Mouse (Mus musculus) thymus, postnatal 4 days (tissue): ENCODE measurements around the gene Tada1.

ENCODE experiments used
- DNase-seq: peaks from one replicate; pipeline ENCODE4 v3.0.0; 2021

Tada1 gene

DNA sequence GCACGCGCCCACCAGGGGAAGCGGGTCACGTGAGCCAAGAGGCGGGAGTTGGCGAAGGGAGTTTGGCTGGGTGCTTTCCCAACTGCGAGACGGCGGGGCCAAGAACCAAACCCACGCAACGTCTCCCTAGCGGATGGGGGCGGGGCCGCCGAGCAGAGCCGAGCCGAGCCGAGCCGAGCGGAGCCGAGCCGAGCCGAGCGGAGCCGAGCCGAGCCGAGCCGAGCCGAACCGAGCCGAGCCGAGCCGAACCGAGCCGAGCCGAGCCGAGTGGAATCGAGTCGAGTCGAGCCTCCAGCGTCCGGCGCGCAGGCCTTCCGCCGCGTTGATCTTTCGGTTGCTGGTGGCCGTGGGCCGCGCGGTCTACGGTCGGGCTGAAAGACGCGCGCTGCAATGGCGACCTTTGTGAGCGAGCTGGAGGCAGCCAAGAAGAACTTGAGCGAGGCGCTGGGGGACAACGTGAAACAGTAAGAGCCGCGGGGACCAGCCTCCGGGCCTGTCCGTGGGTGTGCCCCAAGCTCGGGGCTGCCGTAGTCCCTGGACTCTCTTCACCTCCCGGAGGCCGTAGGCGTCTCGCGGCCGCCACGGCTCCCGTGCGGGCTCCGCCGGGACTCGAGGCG is at the start of gene Tada1:
Gene Tada1 (plus strand): TSS at position 85 of the 617 bp plus-strand sequence.
- DNase-seq, result peak; percentile 94

DNA sequence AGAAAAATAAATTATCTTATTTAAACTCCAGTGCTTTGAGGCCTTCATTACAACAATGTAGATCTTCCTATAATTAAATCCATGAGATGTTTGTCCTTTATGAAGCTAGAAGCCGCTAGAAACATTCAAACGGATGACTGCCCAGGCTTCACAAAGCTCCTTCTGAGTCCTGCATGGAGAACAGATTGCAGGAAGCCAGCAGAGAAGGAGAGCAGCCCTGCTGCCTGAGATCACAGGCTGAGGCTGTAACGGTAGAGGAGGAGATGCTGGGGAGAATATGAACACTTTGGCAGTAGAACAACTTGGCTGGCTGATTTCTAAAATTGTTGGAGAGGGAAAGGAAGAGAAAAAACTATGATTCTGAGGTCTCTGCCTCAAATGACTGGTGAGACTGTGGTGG is 48.1 kb upstream of the Tada1 start:
- DNase-seq, result no peak

DNA sequence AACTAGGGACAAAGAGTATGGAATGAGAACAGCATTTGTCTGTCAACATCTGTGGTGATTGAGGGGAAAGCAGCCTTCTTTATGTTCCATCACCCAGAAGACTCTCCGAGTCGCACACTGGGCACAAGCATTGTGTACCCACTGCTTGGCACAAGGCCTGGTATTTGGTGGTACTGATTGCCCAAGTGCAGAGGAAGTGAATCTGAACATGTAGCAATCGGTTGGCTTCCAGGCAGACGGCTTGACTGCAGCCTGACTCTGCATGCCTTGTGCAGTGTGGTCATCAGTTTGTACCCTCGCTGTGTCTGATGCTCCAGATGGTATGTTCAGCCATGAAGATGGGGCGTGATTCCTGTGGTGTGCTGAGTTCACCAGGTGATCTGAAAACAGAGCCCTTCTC is 39.8 kb upstream of the Tada1 start:
- DNase-seq, result no peak

DNA sequence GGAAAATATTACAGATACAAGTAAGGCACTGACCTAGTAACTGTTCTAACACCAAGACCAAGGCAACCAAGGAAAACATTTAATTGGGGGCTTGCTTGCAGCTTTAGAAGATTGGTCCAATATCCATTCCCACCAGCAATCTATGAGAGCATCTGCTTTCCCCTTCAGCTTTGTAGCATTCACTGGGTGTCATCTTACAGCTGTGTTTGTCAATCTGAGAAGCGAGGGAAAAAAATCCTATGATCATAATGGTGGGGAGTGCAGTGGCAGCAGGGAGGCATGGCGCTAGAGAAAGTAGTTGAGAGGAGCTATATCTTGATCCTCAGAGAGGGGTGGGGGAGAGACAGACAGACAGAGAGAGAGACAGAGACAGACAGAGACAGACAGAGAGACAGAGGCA is 36.8 kb upstream of the Tada1 start:
- DNase-seq, result no peak

DNA sequence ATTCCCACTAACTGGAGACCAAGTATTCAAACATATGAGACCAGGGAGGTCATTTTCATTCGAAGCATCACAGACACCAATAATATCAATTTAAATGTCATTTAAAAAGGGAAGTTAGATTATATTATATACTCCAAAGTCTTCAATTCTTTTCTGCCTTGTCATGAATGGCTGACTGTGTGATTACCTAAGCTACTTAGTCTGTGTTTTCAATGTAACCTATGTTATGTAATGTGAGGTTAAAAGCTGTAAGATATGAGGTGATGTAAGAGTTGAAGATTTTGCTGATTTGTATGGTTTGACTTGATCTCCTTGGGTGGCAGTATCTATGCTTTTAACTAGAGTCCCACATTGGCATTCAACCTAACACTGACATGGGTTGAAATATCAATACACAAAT is 36.4 kb upstream of the Tada1 start:
- no peak for DNase-seq

DNA sequence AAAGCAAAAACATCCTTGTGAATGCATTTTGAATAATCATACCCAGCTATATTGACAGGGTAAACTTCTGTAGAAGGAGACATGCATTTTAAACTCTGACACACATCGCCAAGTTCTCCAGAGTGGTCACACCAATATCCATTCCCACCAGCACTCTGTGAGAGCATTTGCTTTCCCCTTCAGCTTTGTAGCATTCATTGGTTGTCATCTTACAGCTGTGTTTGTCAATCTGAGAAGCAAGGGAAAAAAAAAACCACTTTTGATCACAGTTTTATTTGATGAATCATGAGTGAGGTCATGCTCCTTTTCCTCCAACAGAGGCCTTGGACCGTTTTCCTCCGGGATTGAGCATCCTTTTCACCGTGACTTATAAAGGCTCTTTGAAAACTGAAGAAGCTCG is 35.3 kb upstream of the Tada1 start:
- no peak for DNase-seq

DNA sequence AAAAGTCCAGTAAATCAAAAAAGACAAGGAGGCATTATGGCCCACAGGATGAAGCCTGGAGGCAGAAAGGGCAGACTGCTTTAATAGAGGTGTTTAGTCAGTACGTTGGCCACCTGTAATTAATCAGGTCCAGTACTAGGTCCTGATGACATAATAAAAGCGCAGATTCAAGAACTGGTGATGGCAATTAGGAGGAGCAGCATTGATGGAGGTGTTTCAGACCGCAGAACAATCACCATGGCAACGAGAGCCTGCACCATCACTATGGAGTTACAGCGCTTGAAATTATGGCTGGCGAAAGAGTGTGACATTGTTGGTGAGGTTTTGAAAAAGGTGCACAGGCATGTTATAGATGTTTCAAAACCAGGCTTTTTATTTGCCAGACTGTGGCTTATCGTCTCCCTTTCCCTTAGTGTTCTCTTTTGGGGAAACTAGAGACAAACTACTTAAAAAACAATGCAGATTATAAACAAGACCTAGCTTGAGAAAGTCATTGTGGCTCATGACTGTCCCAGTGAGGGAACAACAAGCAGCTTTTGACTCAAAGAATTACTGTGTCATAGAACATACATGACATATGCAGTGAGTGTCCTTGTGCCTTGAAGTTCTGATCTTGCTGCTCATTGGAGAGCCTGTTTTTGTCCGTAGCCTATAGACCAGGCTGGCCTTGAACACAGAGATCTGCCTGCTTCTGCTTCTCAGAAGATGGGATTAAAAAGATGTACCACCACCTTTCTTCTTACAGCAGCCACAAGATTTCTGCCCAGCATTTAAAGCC is 34.4 kb upstream of the Tada1 start:
- DNase-seq, result no peak

DNA sequence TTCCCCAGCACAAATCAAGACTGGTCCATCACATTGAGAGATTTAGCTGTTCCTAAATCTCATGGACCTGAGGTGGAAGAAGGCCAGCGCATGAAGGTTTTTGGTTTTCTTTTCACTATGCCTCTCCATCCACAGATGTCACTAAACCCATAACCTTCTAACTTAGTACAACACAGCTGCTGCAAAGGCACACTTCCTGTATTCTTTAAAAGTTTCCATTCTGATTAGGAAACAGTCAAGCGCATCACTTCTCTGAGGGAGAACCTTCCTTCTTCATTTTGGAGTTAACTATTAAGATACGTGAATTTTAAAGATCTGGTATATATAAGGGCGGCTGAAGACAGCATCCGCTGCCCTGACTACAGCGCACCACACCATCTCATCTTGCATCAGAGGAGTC is 33.3 kb upstream of the Tada1 start:
- no peak for DNase-seq

DNA sequence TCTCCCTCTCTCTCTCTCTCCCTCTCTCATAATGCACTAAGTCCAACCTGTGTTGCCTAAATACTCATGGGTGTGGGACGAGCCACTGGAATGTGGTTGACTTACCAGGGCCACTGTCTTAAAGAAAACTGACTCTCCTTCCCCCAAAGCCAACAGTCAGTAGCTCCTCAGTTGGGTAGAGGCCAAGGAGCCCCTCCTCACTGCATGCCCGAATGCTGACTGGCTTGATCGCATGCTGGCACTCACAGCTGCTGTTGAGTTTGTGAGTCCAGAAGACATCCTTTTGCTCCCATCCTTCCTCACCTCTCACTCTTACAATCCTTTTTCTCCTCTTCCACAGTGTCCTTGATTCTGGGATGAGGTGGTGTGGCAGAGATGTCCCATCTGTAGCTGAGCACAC is 32.0 kb upstream of the Tada1 start:
- DNase-seq, result no peak

DNA sequence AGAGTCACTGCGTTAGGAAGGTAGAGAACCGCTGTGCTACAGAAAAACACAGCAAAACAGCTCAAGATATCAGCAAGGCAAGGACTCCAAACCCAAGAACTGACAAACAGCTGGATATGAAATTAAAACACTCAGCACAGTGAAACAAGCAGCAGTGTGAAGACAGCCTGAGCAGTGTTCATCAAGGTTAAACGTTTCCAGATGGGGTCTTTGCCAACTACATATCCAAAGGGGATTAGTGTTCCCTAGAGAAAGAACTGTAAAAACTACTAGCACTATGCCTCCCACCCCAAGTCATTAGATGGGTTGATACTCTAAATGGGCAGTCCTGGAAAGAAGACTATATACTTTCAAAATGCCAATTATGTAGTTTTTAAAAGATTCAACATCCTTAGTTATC is 29.6 kb upstream of the Tada1 start:
- DNase-seq, result no peak

DNA sequence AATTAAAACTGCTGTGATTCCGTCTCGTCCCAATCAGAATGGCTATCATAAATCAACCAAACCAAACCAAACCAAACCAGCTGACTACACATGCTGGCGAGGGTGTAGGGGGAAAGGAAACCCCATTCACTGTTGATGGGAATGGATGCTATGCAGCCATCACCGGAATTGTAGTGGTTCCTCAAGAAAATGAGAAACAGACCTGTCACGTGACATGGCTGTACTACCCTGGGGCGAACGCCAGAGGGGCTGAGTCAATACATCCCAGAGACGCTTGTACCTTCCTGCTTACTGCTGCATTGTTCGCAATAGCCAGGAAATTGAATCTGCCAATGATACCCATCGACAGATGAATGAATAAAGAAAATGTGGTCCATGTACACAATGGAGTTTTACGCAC is 29.1 kb upstream of the Tada1 start:
- peak; percentile 7 for DNase-seq

DNA sequence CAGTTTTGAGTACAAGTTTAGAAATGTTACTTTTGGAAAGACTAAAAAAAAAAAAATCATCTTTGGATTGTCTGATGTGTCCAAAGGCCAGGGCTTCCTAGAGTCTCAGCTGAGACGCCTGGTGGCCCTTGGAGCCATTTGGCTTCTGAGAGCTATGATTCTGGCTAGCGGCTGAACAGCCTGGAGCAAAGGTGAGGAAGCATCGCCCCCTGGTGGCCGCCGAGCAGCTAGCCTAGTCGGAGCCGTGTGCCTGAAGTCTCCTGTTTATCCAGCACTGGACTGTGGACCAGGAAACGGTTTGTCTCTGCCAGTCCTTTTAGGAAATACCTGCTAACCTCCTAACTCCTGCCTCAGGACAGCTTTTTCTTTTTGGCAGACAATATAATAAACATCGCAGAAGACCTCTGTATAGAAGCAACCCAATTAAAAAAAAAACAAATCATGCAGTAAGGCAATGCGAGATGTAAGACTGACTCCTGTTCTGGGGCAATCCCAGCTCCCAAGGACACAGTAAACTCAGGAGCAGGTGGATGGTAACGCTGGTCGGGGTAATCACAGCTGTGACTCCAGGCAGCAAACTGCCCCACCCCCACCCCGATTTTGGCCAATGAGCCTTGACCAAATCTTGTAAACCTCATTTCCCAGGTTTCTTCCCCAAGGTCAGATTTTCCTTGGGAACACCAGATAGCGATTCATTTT is 18.6 kb upstream of the Tada1 start:
- DNase-seq, result peak; percentile 95

DNA sequence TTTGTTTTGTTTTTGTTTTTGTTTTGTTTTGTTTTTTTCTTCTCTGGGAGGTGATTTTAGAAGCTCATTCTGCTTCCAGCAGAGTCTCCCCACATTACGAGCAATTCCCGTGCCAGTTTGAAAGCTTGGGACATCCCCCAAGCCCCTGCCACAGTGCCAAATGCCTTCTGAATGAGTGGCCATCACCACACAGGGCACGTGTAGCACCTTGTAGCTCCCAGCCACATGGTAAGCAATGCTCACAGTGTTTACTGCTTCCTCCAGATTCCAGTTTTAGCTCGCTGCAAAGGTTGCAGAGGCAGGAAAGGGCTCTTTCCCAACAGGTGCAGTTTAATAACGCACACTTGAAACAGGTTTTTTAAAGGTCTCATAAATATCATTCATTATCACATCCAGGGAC is 18.0 kb upstream of the Tada1 start:
- DNase-seq, result no peak

DNA sequence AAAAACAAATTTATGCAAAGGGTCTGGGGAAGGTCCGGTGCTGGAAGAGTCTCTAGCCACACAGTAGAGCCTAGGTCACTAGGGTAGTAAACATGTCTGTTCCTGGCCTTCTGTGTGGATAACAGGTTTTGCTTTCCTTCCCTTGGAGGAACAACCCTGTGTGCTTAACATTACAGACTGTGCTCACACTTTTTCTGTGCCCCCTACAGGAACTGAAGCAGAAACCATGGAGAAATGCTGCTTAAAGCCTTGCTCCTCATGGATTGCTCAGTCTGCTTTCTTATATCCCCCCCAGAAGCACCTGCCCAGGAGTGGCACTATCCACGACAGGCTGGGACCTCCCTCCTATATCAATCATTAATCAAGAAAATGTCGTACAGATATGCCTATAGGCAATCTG is 17.1 kb upstream of the Tada1 start:
- DNase-seq, result no peak

DNA sequence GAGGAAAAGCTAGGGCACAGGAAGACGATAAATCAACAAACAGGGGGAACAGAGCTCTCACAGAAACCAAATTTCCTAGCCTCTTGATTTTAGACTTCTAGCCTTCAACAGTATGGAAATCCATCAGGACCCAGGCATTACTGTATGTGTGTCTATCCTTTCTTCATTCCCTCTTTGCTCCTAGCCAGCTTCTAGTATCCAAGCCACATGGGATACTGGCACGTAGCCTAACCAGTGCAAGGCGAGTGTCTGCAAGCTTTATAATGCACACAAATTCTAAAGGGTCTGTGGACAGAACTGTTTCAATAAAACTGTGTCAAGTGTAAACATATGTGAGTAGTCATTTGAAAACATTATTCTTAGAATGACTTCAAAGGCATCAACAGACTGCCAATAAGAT is 16.2 kb upstream of the Tada1 start:
- no peak for DNase-seq

DNA sequence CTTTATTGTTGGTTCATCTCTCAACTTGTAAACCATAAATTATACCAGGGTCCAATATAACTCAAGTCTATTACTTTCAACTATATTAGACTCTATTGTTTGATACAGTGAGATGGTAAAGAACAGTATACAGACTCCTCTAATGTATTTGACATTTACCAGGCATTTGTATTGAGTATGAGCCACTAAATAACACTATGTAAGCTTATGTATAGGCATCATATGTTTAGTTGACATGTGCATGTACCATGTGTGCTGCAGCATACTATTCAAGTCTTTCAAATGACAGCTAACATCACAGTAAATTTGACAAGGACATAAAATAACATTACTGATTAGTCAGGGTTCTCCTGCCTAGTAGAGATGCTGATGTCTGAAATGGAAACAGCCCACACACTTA is 15.8 kb upstream of the Tada1 start:
- DNase-seq, result no peak

DNA sequence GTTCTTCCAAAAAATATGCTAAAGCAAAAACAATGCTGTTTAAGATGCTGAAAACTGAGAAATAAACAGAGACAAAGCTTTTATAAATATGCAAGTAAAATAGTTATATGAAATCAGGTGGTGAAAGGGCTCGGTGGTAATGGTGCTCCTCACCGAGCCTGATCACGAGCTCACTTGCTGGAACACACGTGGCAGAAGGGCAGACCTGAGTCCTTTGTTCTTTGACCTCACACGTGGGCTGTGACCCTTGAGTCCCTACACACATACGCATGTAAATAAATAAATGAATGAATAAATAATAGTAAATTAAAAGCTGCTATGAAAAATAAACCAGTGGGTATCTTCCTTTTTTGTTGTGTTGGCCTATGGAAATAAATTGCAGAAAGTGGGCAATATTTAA is 1.7 kb upstream of the Tada1 start:
- no peak for DNase-seq

DNA sequence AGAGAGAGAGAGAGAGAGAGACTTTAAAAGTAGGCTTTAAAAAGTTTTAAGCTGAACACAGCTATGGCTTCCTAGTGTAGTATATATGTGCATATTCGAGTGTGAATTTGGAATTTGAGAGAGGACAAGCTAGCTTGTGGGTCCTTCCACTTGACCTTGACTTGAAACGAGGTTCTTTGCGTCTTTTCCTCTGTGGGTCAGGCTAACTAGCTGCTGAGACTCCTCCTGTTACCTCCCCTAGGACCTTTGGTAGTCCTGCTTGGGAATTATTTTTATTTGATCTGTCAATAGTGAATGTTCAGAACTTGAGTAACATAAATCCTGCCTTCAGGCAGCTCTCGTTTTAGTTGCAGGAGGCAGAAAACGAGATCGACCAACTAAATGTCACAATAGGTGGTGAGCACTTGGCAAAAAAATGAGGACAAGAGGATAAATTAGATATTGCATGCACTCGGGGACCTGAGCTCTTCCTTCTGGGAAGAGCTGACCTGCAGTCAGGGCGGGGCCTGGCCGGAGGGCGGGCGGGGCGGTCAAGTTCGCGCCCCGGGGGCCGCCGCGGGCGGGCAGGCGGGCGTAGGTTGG is 375 bp upstream of the Tada1 start:
- DNase-seq, result no peak

DNA sequence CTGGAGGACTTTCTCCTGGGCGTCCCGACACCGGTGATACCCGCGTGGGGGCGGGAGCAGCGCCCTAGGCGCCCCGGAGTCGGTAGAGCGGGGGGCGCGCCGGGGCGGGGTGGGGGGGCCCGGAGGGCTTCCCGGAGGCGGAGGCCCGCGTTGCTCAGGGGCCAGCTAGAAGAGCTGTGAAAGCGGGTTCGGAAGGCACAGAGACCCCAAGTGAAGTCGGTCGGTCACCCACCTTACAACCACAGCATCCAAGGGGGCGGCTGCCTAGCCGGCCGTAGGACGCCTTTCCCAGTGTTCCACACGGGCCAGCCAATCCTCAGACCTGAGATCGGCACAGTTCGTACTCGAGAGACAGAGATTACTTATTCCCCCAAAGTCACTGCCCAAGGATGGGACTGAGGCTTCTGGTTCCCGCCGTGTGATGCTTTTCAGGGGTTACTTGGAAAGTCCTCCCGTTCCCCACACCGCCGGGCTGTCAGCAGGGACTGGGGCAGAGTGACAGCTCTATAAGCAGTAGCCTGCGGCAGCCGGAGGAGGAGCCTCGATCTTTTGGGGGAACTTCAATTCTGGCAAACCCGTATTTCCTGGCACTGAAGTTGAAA is 834 bp downstream of the Tada1 start:
- peak; percentile 78 for DNase-seq

DNA sequence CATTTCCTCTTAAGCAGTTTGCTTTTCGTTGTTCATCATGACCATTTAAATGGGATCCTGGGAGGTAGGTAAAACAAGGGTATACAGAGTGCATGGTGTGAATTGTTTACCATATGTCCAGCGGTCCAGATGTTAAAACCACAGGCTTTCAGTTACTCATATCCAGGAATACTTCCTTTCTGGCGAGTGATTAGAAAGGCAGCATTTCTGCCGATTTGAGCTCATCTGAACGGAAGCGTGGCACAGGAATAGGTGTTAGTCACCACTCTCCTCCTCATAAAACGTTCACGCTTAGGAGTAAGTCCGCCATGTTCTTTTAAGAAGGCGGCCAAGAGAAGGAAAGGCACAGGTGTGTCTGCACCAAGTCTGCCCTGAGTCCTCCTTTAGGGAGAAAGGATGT is 2.4 kb downstream of the Tada1 start:
- DNase-seq, result no peak

DNA sequence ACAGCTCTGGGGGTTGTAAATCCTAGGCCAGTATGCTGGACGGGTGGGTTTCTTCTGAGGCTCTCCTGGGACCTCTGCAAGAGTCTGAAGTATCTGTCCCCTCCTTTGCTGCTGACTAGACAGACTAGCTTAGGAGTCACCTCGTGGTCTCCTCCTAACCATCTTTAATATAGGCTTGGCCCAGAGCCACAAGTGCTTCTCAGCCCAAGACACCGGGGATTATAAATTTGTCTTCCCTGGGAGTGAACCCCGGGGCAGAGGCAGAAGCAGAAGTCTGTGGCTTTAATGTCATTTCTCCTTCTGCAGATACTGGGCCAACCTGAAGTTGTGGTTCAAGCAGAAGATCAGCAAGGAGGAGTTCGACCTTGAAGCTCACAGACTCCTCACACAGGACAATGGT is 2.9 kb downstream of the Tada1 start:
- DNase-seq, result no peak

DNA sequence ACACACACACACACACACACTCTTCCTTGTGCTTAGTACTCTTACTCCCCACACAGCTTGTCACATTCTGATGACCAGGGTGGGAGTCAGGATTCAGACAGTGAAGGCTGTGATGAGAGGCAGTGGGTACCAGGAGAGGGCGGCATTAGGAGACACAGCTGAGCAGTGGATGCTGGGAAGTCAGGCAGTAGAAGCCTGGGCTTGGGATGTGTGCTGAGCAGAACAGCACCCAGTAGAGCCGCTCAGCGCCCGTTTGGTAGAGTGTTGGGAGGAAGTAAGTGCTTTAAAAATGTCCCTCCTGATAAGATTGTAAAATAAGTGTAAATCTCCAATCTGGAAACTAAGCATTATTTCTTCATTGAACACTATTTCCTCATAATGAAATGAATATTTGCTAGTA is 3.7 kb downstream of the Tada1 start:
- no peak for DNase-seq

DNA sequence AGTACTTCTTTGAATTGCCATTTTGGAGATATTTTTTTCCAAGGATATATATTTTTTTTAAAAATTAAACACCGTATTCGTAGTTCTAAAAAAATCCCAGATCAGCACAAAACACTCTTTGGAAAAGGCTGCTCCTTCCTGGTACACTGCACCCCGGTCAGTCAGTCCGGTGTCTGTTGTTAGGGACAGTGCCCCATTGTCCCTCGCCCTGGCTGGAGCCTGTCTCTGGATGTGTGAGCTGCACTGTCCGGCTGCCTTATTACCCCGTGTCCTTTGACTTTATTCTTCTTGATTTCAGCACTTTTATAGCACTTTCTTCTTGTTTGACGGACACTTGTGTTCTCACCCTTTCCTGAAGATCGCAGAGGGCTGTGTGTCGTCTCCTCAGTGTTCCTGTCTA is 5.7 kb downstream of the Tada1 start:
- no peak for DNase-seq

DNA sequence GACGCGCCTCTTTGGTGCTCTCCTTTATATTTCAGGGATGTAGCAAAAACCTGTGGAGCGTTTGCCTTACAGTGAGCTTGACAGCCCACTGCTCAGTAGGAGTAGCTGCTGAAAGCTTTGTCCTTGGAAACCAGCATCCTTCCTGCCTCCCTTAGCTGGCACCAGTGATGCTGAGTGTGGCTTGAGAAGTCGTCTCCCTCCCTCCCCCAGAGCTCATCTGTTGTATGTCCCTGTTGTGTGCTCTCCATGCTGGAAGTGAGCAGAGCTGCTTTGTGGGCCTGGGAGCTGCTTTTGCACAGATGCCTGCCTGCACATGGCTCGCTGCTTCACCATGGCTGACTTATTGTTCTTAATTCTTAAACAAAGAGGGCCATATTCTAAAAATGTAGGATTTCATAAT is 6.5 kb downstream of the Tada1 start:
- DNase-seq, result no peak
